ENCODE assay signal across 9 mouse cellular contexts in the genomic region with DNA sequence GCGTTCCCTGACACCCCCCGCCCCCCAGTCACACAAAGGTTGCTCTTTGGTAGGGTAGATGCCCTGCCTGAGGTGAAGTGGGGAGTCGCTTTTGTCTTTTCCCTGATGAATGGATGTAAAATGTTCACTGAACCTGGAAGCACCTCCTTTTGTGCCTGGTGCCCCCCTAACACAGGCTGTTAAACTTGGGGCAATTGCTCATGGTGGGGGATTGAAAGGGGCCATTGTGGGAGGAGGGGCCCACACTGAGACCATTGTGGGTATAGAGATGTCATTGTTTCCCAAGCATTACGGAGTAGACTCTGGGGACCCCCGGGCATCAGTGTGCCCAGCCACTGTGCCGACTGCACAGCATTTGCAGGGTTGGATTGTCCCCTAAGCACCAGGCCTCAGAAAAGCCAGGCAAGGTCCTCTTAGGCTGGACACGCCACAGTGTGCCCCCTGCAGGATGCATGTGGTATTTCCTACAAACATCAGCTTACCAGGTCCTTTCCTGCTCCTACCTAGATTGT.
A peak's percentile ranks its signal among the peaks of the same experiment; 100 is the strongest.
DNase-seq lines count a peak whose midpoint lies in the region; ATAC-seq and TF ChIP-seq lines count a peak whose summit lies in the region.
"Had no signal": no experiment of that assay in that cellular context is flagged by ENCODE, and none has a peak within 500 bp of the region (broad histone marks: within the 10 kb centered on the region; RNA-seq: fewer than 3 reads in every experiment).

No protein-coding gene starts in this region.

- WGBS in forebrain, embryonic 10.5 days, result 25% methylated on average over 7 of the region's 7 CpGs
- WGBS in lung, postnatal 0 days, result 71% methylated on average over 7 of the region's 7 CpGs

- H3K4me1 ChIP-seq in bone marrow macrophage, adult 2 months (ENCODE audit: control insufficient read depth, insufficient read depth, low read length), result peaks cover 5% of the 10 kb centered on the region
- H3K4me1 ChIP-seq in forebrain, embryonic 10.5 days, result peaks cover 63% of the 10 kb centered on the region
- no peaks in the 10 kb centered on the region for H3K4me1 ChIP-seq in lung, postnatal 0 days (ENCODE audit: insufficient read depth, low read depth, low read length)

- no peak overlapping the region for H3K27ac ChIP-seq in bone marrow macrophage, adult 2 months (ENCODE audit: insufficient read depth, low read depth, low read length)
- H3K27ac ChIP-seq in forebrain, embryonic 10.5 days, result peak overlapping the region; percentile 60
- H3K27ac ChIP-seq in lung, postnatal 0 days (ENCODE audit: low read length), result no peak overlapping the region
- H3K27ac ChIP-seq: heart, embryonic 15.5 days had no signal

- H3K9ac ChIP-seq in lung, postnatal 0 days (replicated peaks; ENCODE audit: low read depth), result no peak overlapping the region
- H3K9ac ChIP-seq: heart, embryonic 15.5 days had no signal

- peaks cover 14% of the 10 kb centered on the region for H3K36me3 ChIP-seq in forebrain, embryonic 10.5 days (replicated peaks)
- no peaks in the 10 kb centered on the region for H3K36me3 ChIP-seq in lung, postnatal 0 days (ENCODE audit: insufficient read depth, low read length)
- H3K36me3 ChIP-seq: heart, embryonic 15.5 days had no signal

- H3K4me3 ChIP-seq in bone marrow macrophage, adult 2 months (ENCODE audit: insufficient read depth, low read length), result no peak overlapping the region
- 0 out of 2 replicates have a peak overlapping the region, but pooled peaks have one; percentile 2 for H3K4me3 ChIP-seq in forebrain, embryonic 10.5 days
- no peak overlapping the region for H3K4me3 ChIP-seq in lung, postnatal 0 days (ENCODE audit: low read depth, low read length)
- H3K4me3 ChIP-seq: heart, embryonic 15.5 days had no signal

- TF ChIP-seq EP300 in lung, postnatal 0 days (IDR thresholded peaks at IDR 0.05), result no peak

- no peaks in the 10 kb centered on the region for H3K9me3 ChIP-seq in forebrain, embryonic 10.5 days
- H3K9me3 ChIP-seq in lung, postnatal 0 days (ENCODE audit: low read length), result no peaks in the 10 kb centered on the region
- H3K9me3 ChIP-seq: heart, embryonic 15.5 days had no signal

- peak; percentile 49 for DNase-seq in ES-CJ7 (ENCODE audit: low read depth, low spot score)
- peak; percentile 80 for DNase-seq in forebrain, embryonic 10.5 days (ENCODE audit: extremely low spot score, low spot score)
- DNase-seq in heart, postnatal 4 days, result peak; percentile 80
- peak; percentile 39 to 51 for DNase-seq in layer of hippocampus, adult 8-10 months (ENCODE audit: low spot score in 2 of 2)
- peak; percentile 67 for DNase-seq in lung, postnatal 0 days (ENCODE audit: low spot score)
- peak; percentile 85 for DNase-seq in retina, postnatal 1 day
- peak; percentile 78 for DNase-seq in thymus, postnatal 4 days

- H3K27me3 ChIP-seq in forebrain, embryonic 10.5 days (ENCODE audit: poor library complexity, severe bottlenecking), result peaks cover 31% of the 10 kb centered on the region
- no peaks in the 10 kb centered on the region for H3K27me3 ChIP-seq in lung, postnatal 0 days (replicated peaks; ENCODE audit: insufficient read depth, low read length)
- H3K27me3 ChIP-seq: heart, embryonic 15.5 days had no signal

- no peak for TF ChIP-seq POLR2A in bone marrow macrophage, adult 2 months (IDR thresholded peaks at IDR 0.05; ENCODE audit: borderline replicate concordance, low read depth, low read length)

- no peak for ATAC-seq in lung, postnatal 0 days

- H3K4me2 ChIP-seq in lung, postnatal 0 days (replicated peaks; ENCODE audit: low read depth, low read length), result no peak overlapping the region
- H3K4me2 ChIP-seq: heart, embryonic 15.5 days had no signal

- peak; percentile 52; the same call in 1 of the 2 replicates for TF ChIP-seq CTCF in bone marrow macrophage, adult 2 months (IDR thresholded peaks at IDR 0.05; ENCODE audit: low read depth, low read length)
- TF ChIP-seq CTCF in lung, postnatal 0 days (IDR thresholded peaks at IDR 0.05), result peak; percentile 83
